Mouse (Mus musculus) hindbrain, embryonic 15.5 days (tissue): ENCODE measurements around the gene Slpi. TPM values are rescaled to one million over a fixed set of nuclear protein-coding genes. Genes with fewer than 3 reads are reported as not detected.
"Not testable (repeated sequence)": the region's sequence is repeated elsewhere in the genome, so short reads cannot be mapped to it uniquely, and the experiment has no call there.

Experiments
- ATAC-seq: fragments of 200-750 bp; cut with Nextera tagmentation; 2 replicates; pipeline ENCODE4 v1.8.0; 2017; ENCODE audit warnings: low read depth, moderate number of reproducible peaks, moderate TSS enrichment; ENCODE audit not compliant: low FRiP score
- H3K27ac ChIP-seq: fragments of 300-500 bp; sonication (generic); replicated peaks from 2 replicates; pipeline ENCODE4 v1.5.1; 2015; ENCODE audit warnings: mild to moderate bottlenecking, inconsistent platforms
- H3K27me3 ChIP-seq: fragments of 300-500 bp; sonication (generic); 2 replicates; pipeline ENCODE4 v1.6.1; 2015; ENCODE audit warnings: control low read depth, inconsistent platforms
- H3K36me3 ChIP-seq: fragments of 300-500 bp; sonication (generic); 2 replicates; pipeline ENCODE4 v1.6.1; 2015; ENCODE audit warnings: control low read depth, inconsistent platforms
- H3K4me1 ChIP-seq: fragments of 300-500 bp; sonication (generic); replicated peaks from 2 replicates; pipeline ENCODE4 v1.6.1; 2015; ENCODE audit warnings: control low read depth, inconsistent platforms
- H3K4me2 ChIP-seq: fragments of 300-500 bp; sonication (generic); 2 replicates; pipeline ENCODE4 v1.6.1; 2015; ENCODE audit warnings: moderate library complexity, mild to moderate bottlenecking, inconsistent platforms
- H3K4me3 ChIP-seq: fragments of 300-500 bp; sonication (generic); 2 replicates; pipeline ENCODE4 v1.5.1; 2015; ENCODE audit warnings: mild to moderate bottlenecking, inconsistent platforms
- H3K9ac ChIP-seq: fragments of 300-500 bp; sonication (generic); 2 replicates; pipeline ENCODE4 v1.6.1; 2015; ENCODE audit warnings: inconsistent platforms
- H3K9me3 ChIP-seq: fragments of 300-500 bp; sonication (generic); 2 replicates; pipeline ENCODE4 v1.6.1; 2016; ENCODE audit warnings: control low read depth, inconsistent platforms
- WGBS: fragments of 180-500 bp; shearing (Covaris S2); methylation state at CpG from one replicate; pipeline ENCODE4 v1.1.7; 2015; 5-methylcytosine and 5-hydroxymethylcytosine counted together
- polyA plus RNA-seq: library from polyadenylated mRNA; unstranded; fragments of >200 nt; fragmentation: Nextera tagmentation; extraction: Ambion mirVana; gene quantifications from 2 replicates; pipeline ENCODE4 v1.2.1, GENCODE M21; 2015

The Slpi gene
- polyA plus RNA-seq, 1 experiment from 2014 or later: 0.65 TPM

DNA sequence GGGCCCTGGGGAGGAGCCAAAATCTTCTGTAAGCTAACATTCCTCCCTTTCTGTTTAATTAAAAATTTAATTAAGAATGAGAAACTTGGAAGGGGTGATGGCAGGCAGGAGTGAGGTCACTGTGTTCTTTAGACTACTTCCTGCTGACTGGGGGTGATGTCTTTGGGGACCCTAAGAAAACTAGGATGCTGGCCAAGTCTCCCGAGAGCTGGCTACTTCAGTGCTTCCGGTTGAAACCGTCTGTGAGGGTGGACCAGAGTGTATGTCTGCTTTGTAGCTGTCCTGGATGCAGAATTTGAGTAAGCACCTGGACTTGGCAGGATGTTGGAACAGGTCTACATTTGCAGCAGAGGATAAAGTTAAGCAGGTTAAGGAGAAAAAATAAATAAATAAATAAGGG is 21.9 kb downstream of the Slpi start:
- no peaks in the 10 kb centered on the region for H3K36me3 ChIP-seq

DNA sequence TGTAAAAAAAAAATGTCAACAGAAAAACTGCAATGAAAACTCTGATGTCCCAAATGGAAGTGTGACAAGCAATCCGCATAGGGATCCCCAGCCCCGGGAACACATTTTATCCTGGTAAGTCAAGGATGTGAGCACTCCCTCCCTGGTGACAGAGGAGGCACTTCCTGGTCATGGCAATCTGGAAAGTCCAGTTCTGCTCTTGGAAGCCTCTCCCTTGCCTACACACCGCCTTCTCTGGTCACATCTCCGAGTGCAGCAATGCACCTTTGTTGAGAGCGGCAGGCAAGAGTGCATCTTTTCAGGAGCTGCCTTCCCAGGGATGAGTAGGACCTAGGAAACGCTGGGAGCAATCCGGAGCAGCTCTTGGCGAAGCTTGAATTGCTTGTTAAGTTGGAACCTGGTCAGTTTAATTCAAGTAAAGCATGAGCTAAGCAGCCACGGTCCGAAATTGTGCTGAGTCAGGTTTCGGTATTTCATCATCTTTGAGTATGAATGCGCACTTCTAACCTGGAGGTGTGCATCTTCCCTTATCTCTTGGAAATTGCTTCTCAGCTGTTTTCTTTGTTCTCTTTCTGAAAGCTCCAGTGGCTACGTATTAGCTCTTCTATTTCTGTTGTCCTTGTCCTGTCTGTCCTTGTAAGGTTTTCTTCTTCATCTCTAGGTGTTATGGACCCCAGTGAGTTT is 27.8 kb downstream of the Slpi start:
- ATAC-seq: no peak
- WGBS: 32% methylated on average over 13 of the region's 13 CpGs
- Histone ChIP-seq H3K4me2 (no peak overlapping the region), H3K4me3 (no peak overlapping the region), H3K36me3 (no peaks in the 10 kb centered on the region), H3K27me3 (no peaks in the 10 kb centered on the region), H3K9me3 (no peaks in the 10 kb centered on the region), H3K27ac (no peak overlapping the region), H3K9ac (no peak overlapping the region), H3K4me1 (no peaks in the 10 kb centered on the region)

More for the DNA sequence above, 21.9 kb downstream of the Slpi start:
- H3K4me1 ChIP-seq: no peaks in the 10 kb centered on the region
- no peak overlapping the region for H3K4me3 ChIP-seq
- no peak overlapping the region for H3K9ac ChIP-seq
- no peaks in the 10 kb centered on the region for H3K27me3 ChIP-seq
- H3K9me3 ChIP-seq: no peaks in the 10 kb centered on the region
- no peak overlapping the region for H3K27ac ChIP-seq
- ATAC-seq: no peak
- 60% methylated on average over 3 of the region's 3 CpGs for WGBS
- no peak overlapping the region for H3K4me2 ChIP-seq

GRCm38 (mm10) chr2:164359668-164360067 is 29.2 kb downstream of the Slpi start:
- H3K4me1 ChIP-seq: no peaks in the 10 kb centered on the region
- no peaks in the 10 kb centered on the region for H3K36me3 ChIP-seq
- H3K27me3 ChIP-seq: no peaks in the 10 kb centered on the region
- H3K4me2 ChIP-seq: no peak overlapping the region
- WGBS: 73% methylated on average over 5 of the region's 5 CpGs
- no peak overlapping the region for H3K27ac ChIP-seq
- no peaks in the 10 kb centered on the region for H3K9me3 ChIP-seq
- no peak for ATAC-seq
- no peak overlapping the region for H3K4me3 ChIP-seq
- H3K9ac ChIP-seq: no peak overlapping the region

- H3K9ac ChIP-seq: no peak overlapping the region
- no peak for ATAC-seq
- no peak overlapping the region for H3K4me3 ChIP-seq
- H3K36me3 ChIP-seq: no peaks in the 10 kb centered on the region
- no peaks in the 10 kb centered on the region for H3K27me3 ChIP-seq
- H3K27ac ChIP-seq: no peak overlapping the region
- H3K9me3 ChIP-seq: no peaks in the 10 kb centered on the region
- WGBS: 84% methylated on average over 5 of the region's 5 CpGs
- no peaks in the 10 kb centered on the region for H3K4me1 ChIP-seq
- H3K4me2 ChIP-seq: no peak overlapping the region
Observed at GRCm38 (mm10) chr2:164359031-164359430, 29.9 kb downstream of the Slpi start.

DNA sequence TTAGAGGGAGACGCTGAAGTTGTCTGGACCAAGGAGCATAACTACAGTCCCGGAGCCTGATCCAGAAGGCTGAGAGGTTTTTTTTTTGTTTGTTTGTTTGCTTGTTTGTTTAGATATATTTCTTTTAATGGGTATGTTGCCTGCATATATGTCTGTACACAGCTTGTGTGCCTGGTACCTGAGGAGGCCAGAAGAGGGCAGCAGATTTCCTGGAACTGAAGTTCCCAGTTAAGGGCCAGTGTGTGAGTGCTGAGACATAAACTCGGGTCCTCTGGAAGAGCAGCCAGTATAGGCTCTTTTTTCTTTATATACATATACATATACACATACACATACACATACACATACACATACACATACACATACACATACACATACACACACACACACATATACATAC is 30.5 kb downstream of the Slpi start:
- no peaks in the 10 kb centered on the region for H3K27me3 ChIP-seq
- H3K9ac ChIP-seq: no peak overlapping the region
- no peak overlapping the region for H3K27ac ChIP-seq
- no peak overlapping the region for H3K4me3 ChIP-seq
- H3K9me3 ChIP-seq: no peaks in the 10 kb centered on the region
- ATAC-seq: no peak
- no peaks in the 10 kb centered on the region for H3K36me3 ChIP-seq
- no peaks in the 10 kb centered on the region for H3K4me1 ChIP-seq
- no peak overlapping the region for H3K4me2 ChIP-seq
- WGBS: 85% methylated on average over 3 of the region's 3 CpGs

DNA sequence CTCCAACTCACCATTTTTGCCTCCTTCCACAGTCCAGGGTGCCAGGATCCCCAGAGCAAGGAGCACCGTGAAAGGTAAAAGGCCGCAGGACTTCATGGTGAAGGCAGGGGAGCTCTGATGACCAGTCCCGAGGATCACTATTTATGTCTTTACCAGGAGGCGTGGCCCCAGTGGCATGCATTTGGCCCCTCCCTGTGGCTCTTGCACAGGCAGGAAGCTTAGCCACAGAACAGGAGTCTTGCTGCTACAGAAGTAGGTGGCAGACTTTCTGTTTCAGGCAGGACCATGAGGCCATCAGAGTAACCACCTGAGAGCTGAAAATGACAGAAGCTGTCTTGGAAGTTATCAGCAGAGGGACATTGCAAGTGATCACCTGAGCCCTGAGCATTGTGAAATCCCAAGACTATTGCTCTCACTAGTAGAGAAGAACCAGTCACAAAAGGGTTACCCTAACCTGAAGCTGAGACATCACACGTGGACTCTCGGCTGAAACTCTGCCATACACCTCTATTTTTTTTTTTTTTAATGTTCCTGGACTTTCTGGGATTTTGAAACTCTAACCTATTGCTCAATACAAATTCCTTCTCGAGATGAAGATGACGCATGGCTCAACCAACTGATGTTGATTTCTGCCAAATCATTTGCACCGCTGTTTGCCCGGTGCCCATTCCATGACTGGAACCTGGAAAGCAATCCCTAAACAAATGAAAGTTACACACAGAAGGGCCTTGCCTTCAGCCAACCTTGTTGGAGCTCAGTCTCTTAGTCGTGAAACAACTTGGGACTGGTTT is 32.5 kb downstream of the Slpi start:
- WGBS: 85% methylated on average over 11 of the region's 11 CpGs
- H3K4me2 ChIP-seq: no peak overlapping the region
- H3K4me1 ChIP-seq: no peaks in the 10 kb centered on the region
- H3K4me3 ChIP-seq: no peak overlapping the region
- no peak overlapping the region for H3K9ac ChIP-seq
- no peaks in the 10 kb centered on the region for H3K36me3 ChIP-seq
- ATAC-seq: no peak
- H3K9me3 ChIP-seq: no peaks in the 10 kb centered on the region
- H3K27me3 ChIP-seq: no peaks in the 10 kb centered on the region
- no peak overlapping the region for H3K27ac ChIP-seq

GRCm38 (mm10) chr2:164353356-164353755 is 35.5 kb downstream of the Slpi start:
- Histone ChIP-seq H3K27me3 (no peaks in the 10 kb centered on the region), H3K4me2 (no peak overlapping the region), H3K9me3 (no peaks in the 10 kb centered on the region), H3K4me1 (no peaks in the 10 kb centered on the region), H3K36me3 (no peaks in the 10 kb centered on the region), H3K27ac (no peak overlapping the region), H3K9ac (no peak overlapping the region), H3K4me3 (no peak overlapping the region)
- 91% methylated on average over 11 of the region's 11 CpGs for WGBS
- no peak for ATAC-seq

DNA sequence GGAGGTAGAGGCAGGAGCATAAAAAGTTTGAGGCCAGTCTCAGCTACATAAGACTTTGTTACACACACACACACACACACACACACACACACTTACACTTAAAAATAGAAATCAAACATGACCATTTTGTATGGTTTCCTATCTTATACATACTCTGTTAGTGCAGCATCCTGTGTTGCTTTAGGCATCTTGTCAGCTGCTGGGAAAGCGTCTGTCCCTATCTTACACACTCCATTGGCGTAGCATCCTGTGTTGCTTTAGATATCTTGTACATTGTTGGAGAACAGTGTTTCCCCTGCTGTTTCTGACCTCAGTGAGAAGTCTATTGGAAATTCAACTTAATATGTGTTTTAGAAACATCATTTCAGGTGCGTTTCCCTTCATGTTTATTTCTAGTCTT is 36.2 kb downstream of the Slpi start:
- Histone ChIP-seq H3K27me3 (no peaks in the 10 kb centered on the region), H3K9me3 (no peaks in the 10 kb centered on the region), H3K4me3 (no peak overlapping the region), H3K4me2 (no peak overlapping the region), H3K36me3 (no peaks in the 10 kb centered on the region), H3K27ac (no peak overlapping the region), H3K9ac (no peak overlapping the region), H3K4me1 (no peaks in the 10 kb centered on the region)
- no peak for ATAC-seq
- 88% methylated on average over 3 of the region's 3 CpGs for WGBS

DNA sequence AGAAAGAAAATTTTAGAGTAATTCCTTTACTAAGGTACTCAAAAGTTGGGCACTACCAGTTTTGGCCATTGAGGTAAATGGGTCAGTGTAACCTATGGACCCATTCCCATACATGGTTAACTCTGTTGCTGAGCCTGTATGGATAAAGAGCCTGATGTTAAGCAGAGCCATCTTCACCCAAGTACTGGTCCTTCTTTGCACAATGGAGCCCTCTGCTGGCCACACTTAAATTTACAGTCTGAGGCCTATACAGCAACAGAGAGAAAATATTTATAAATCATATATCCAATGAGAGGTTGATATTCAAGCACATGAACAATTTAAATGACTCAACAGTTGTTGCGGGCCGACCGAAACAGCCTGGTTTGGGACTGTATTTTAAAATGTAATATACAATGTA is 39.9 kb downstream of the Slpi start:
- 94% methylated on average over 3 of the region's 3 CpGs for WGBS
- ATAC-seq: no peak

GRCm38 (mm10) chr2:164347697-164348096 is 41.2 kb downstream of the Slpi start:
- not testable (repeated sequence) for H3K36me3 ChIP-seq, ATAC-seq, H3K4me1 ChIP-seq, H3K9me3 ChIP-seq, H3K9ac ChIP-seq, H3K27ac ChIP-seq, H3K4me2 ChIP-seq, H3K27me3 ChIP-seq, H3K4me3 ChIP-seq

More for the DNA sequence above, 39.9 kb downstream of the Slpi start:
- Histone ChIP-seq H3K9ac (no peak overlapping the region), H3K4me2 (no peak overlapping the region), H3K4me1 (no peaks in the 10 kb centered on the region), H3K36me3 (no peaks in the 10 kb centered on the region), H3K27ac (no peak overlapping the region), H3K27me3 (no peaks in the 10 kb centered on the region), H3K9me3 (no peaks in the 10 kb centered on the region), H3K4me3 (no peak overlapping the region)

- not testable (repeated sequence) for H3K27me3 ChIP-seq, H3K9ac ChIP-seq, ATAC-seq, H3K36me3 ChIP-seq, H3K4me1 ChIP-seq, H3K4me2 ChIP-seq, H3K27ac ChIP-seq, H3K9me3 ChIP-seq, H3K4me3 ChIP-seq
- WGBS: 71% methylated on average over 1 of the region's 1 CpGs
Observed at GRCm38 (mm10) chr2:164343732-164344131, 45.2 kb downstream of the Slpi start.

GRCm38 (mm10) chr2:164332440-164332839 is 56.5 kb downstream of the Slpi start, which contains the start of gene Svs5:
Svs5 (plus strand) TSS chr2:164332740.
- not testable (repeated sequence) for H3K4me1 ChIP-seq, H3K9ac ChIP-seq, H3K36me3 ChIP-seq, H3K27me3 ChIP-seq, H3K9me3 ChIP-seq, H3K27ac ChIP-seq, H3K4me2 ChIP-seq, H3K4me3 ChIP-seq, ATAC-seq
- 75% methylated on average over 3 of the region's 3 CpGs for WGBS
